ENCODE assay signal across 11 mouse cellular contexts in genomic region chr17:24893276-24893675, GRCm38 (mm10). TPM values are rescaled to one million over a fixed set of nuclear protein-coding genes. Genes with fewer than 3 reads are reported as not detected.
DNase-seq lines count a peak whose midpoint lies in the region; ATAC-seq and TF ChIP-seq lines count a peak whose summit lies in the region.
"Had no signal": no experiment of that assay in that cellular context is flagged by ENCODE, and none has a peak within 500 bp of the region (broad histone marks: within the 10 kb centered on the region; RNA-seq: fewer than 3 reads in every experiment).

No protein-coding gene starts in this region.

- TF ChIP-seq CTCF in intestine, postnatal 0 days (IDR thresholded peaks at IDR 0.05; ENCODE audit: low read depth), result no peak
- TF ChIP-seq CTCF in E14TG2a.4 (conservative IDR thresholded peaks at IDR 0.05; ENCODE audit: low read length), result no peak

- intact Hi-C loops in left cerebral cortex, postnatal 4 days (cut with DNase I), result no loop called here

- H3K36me3 ChIP-seq in intestine, embryonic 15.5 days, result peaks cover 32% of the 10 kb centered on the region
- H3K36me3 ChIP-seq in intestine, postnatal 0 days (ENCODE audit: control insufficient read depth, insufficient read depth), result peaks cover 47% of the 10 kb centered on the region
- peaks cover 78% of the 10 kb centered on the region for H3K36me3 ChIP-seq in E14TG2a.4 (ENCODE audit: insufficient read depth, low read length)
- peaks cover 34% of the 10 kb centered on the region for H3K36me3 ChIP-seq in intestine, embryonic 16.5 days (ENCODE audit: control insufficient read depth, insufficient read depth, low read length)

- peaks cover 29% of the 10 kb centered on the region for H3K4me1 ChIP-seq in intestine, embryonic 15.5 days (replicated peaks)
- H3K4me1 ChIP-seq in intestine, postnatal 0 days (replicated peaks; ENCODE audit: control insufficient read depth, insufficient read depth, low read length), result 0 out of 2 replicates have a peak, but pooled peaks cover 7% of the 10 kb centered on the region
- peaks cover 77% of the 10 kb centered on the region for H3K4me1 ChIP-seq in E14TG2a.4 (replicated peaks; ENCODE audit: low read depth, low read length)
- H3K4me1 ChIP-seq in intestine, embryonic 16.5 days (ENCODE audit: control insufficient read depth, insufficient read depth, low read length), result peaks cover 24% of the 10 kb centered on the region

- no peak overlapping the region for H3K9ac ChIP-seq in intestine, embryonic 15.5 days
- no peak overlapping the region for H3K9ac ChIP-seq in intestine, postnatal 0 days (ENCODE audit: low read depth, low read length)
- H3K9ac ChIP-seq in intestine, embryonic 16.5 days (ENCODE audit: low read depth, low read length), result 0 out of 2 replicates have a peak overlapping the region, but pooled peaks have one; percentile 6

- no peaks in the 10 kb centered on the region for H3K27me3 ChIP-seq in intestine, embryonic 15.5 days (replicated peaks)
- no peaks in the 10 kb centered on the region for H3K27me3 ChIP-seq in intestine, postnatal 0 days (replicated peaks; ENCODE audit: control insufficient read depth, insufficient read depth, low read length)
- H3K27me3 ChIP-seq in E14TG2a.4 (ENCODE audit: insufficient read depth, low read length), result no peaks in the 10 kb centered on the region
- H3K27me3 ChIP-seq in intestine, embryonic 16.5 days (replicated peaks; ENCODE audit: control insufficient read depth, insufficient read depth, low read length), result no peaks in the 10 kb centered on the region

- peak overlapping the region; percentile 92; the same call in 1 of the 2 replicates for H3K4me2 ChIP-seq in intestine, embryonic 15.5 days (replicated peaks)
- no peak overlapping the region for H3K4me2 ChIP-seq in intestine, postnatal 0 days (replicated peaks; ENCODE audit: low read depth)
- no peak overlapping the region for H3K4me2 ChIP-seq in intestine, embryonic 16.5 days (ENCODE audit: low read depth, low read length)

- no peak for ATAC-seq in intestine, embryonic 15.5 days
- no peak for ATAC-seq in intestine, postnatal 0 days
- ATAC-seq in intestine, embryonic 16.5 days, result no peak

- WGBS in intestine, embryonic 15.5 days, result 90% methylated on average over 2 of the region's 2 CpGs
- 100% methylated on average over 2 of the region's 2 CpGs for WGBS in intestine, postnatal 0 days
- 98% methylated on average over 2 of the region's 2 CpGs for WGBS in intestine, embryonic 16.5 days

- DNase-seq in cerebellum, adult 9-11 months, result peak; percentile 52
- DNase-seq in cerebellum, adult 18-20 months, result no peak
- DNase-seq in left cerebral cortex, postnatal 4 days, result no peak
- no peak for DNase-seq in urinary bladder, postnatal 4 days (ENCODE audit: low spot score in 2 of 2)
- DNase-seq: heart, postnatal 10 days; lung, embryonic 14.5 days had no signal

- no peak overlapping the region for H3K4me3 ChIP-seq in intestine, embryonic 15.5 days (replicated peaks)
- H3K4me3 ChIP-seq in intestine, postnatal 0 days (ENCODE audit: low read depth, low read length), result no peak overlapping the region
- H3K4me3 ChIP-seq in E14TG2a.4 (replicated peaks; ENCODE audit: low read length), result peak overlapping the region; percentile 94; the same call in 1 of the 2 replicates
- no peak overlapping the region for H3K4me3 ChIP-seq in intestine, embryonic 16.5 days (ENCODE audit: low read length)

- H3K27ac ChIP-seq in intestine, embryonic 15.5 days, result no peak overlapping the region
- H3K27ac ChIP-seq in intestine, postnatal 0 days (ENCODE audit: low read depth, low read length), result no peak overlapping the region
- no peak overlapping the region for H3K27ac ChIP-seq in intestine, embryonic 16.5 days (ENCODE audit: low read length)
- H3K27ac ChIP-seq: kidney, postnatal 0 days had no signal

- H3K9me3 ChIP-seq in intestine, embryonic 15.5 days, result no peaks in the 10 kb centered on the region
- H3K9me3 ChIP-seq in intestine, postnatal 0 days (ENCODE audit: control insufficient read depth), result no peaks in the 10 kb centered on the region
- no peaks in the 10 kb centered on the region for H3K9me3 ChIP-seq in E14TG2a.4 (ENCODE audit: low read length)
- no peaks in the 10 kb centered on the region for H3K9me3 ChIP-seq in intestine, embryonic 16.5 days (ENCODE audit: control insufficient read depth, low read length)

RNA-seq across cellular contexts. Expression of gene Eme2, which starts 1.6 kb away (rescaled TPM):
- polyA plus RNA-seq in intestine, embryonic 15.5 days (2015; fragmentation: Nextera tagmentation; extraction: Ambion mirVana), result 27.3 and 27.4 TPM in 2 replicates
- 16.7 and 18.5 TPM in 2 replicates for polyA plus RNA-seq in intestine, postnatal 0 days (2015; fragmentation: Nextera tagmentation; extraction: Ambion mirVana)
- 28.3 and 33.0 TPM in 2 replicates for polyA plus RNA-seq in intestine, embryonic 16.5 days (2015; fragmentation: Nextera tagmentation; extraction: Ambion mirVana)
- total RNA-seq in left cerebral cortex, postnatal 4 days (2021), result 10 to 100 TPM; 36.2 to 36.4 TPM

RNA-seq across cellular contexts. Expression of gene Mrps34, which starts 1.6 kb away (rescaled TPM):
- polyA plus RNA-seq in intestine, embryonic 15.5 days (2015; fragmentation: Nextera tagmentation; extraction: Ambion mirVana), result 111 and 117 TPM in 2 replicates
- polyA plus RNA-seq in intestine, postnatal 0 days (2015; fragmentation: Nextera tagmentation; extraction: Ambion mirVana), result 132 and 141 TPM in 2 replicates
- 121 and 129 TPM in 2 replicates for polyA plus RNA-seq in intestine, embryonic 16.5 days (2015; fragmentation: Nextera tagmentation; extraction: Ambion mirVana)
- 10 to 100 TPM; 48.9 to 50.0 TPM for total RNA-seq in left cerebral cortex, postnatal 4 days (2021)

RNA-seq across cellular contexts. Expression of gene Nme3, which starts 3.0 kb away (rescaled TPM):
- polyA plus RNA-seq in intestine, embryonic 15.5 days (2015; fragmentation: Nextera tagmentation; extraction: Ambion mirVana), result 71.7 and 85.4 TPM in 2 replicates
- 47.4 and 54.4 TPM in 2 replicates for polyA plus RNA-seq in intestine, postnatal 0 days (2015; fragmentation: Nextera tagmentation; extraction: Ambion mirVana)
- 76.8 and 77.1 TPM in 2 replicates for polyA plus RNA-seq in intestine, embryonic 16.5 days (2015; fragmentation: Nextera tagmentation; extraction: Ambion mirVana)
- total RNA-seq in left cerebral cortex, postnatal 4 days (2021), result 10 to 100 TPM; 38.7 to 43.0 TPM

RNA-seq across cellular contexts. Expression of gene Spsb3, which starts 6.8 kb away (rescaled TPM):
- polyA plus RNA-seq in intestine, embryonic 15.5 days (2015; fragmentation: Nextera tagmentation; extraction: Ambion mirVana), result 32.0 and 33.4 TPM in 2 replicates
- polyA plus RNA-seq in intestine, postnatal 0 days (2015; fragmentation: Nextera tagmentation; extraction: Ambion mirVana), result 42.3 and 43.4 TPM in 2 replicates
- 33.9 and 34.4 TPM in 2 replicates for polyA plus RNA-seq in intestine, embryonic 16.5 days (2015; fragmentation: Nextera tagmentation; extraction: Ambion mirVana)
- 10 to 100 TPM; 43.6 to 46.0 TPM for total RNA-seq in left cerebral cortex, postnatal 4 days (2021)

RNA-seq across cellular contexts. Expression of gene Nubp2, which starts 7.1 kb away (rescaled TPM):
- 51.5 and 57.9 TPM in 2 replicates for polyA plus RNA-seq in intestine, embryonic 15.5 days (2015; fragmentation: Nextera tagmentation; extraction: Ambion mirVana)
- 48.0 and 53.5 TPM in 2 replicates for polyA plus RNA-seq in intestine, postnatal 0 days (2015; fragmentation: Nextera tagmentation; extraction: Ambion mirVana)
- polyA plus RNA-seq in intestine, embryonic 16.5 days (2015; fragmentation: Nextera tagmentation; extraction: Ambion mirVana), result 58.9 and 61.3 TPM in 2 replicates
- 10 to 100 TPM; 35.9 to 39.3 TPM for total RNA-seq in left cerebral cortex, postnatal 4 days (2021)
